10 mouse cellular contexts compared by ENCODE assay signal in genomic region chr5:135524660-135525560, GRCm38 (mm10). TPM values are rescaled to one million over a fixed set of nuclear protein-coding genes. Genes with fewer than 3 reads are reported as not detected.
DNase-seq lines count a peak whose midpoint lies in the region; ATAC-seq and TF ChIP-seq lines count a peak whose summit lies in the region.
"Had no signal": no experiment of that assay in that cellular context is flagged by ENCODE, and none has a peak within 500 bp of the region (broad histone marks: within the 10 kb centered on the region; RNA-seq: fewer than 3 reads in every experiment).

No protein-coding gene starts in this region.

- no peak overlapping the region for H3K9ac ChIP-seq in heart, postnatal 0 days (replicated peaks; ENCODE audit: low read depth, low read length)
- H3K9ac ChIP-seq in midbrain, embryonic 13.5 days (replicated peaks): no peak overlapping the region

- H3K36me3 ChIP-seq in heart, postnatal 0 days (replicated peaks; ENCODE audit: control insufficient read depth, insufficient read depth, low read length): no peaks in the 10 kb centered on the region
- H3K36me3 ChIP-seq in midbrain, embryonic 13.5 days: no peaks in the 10 kb centered on the region

- ATAC-seq in heart, postnatal 0 days (ENCODE audit: insufficient read depth, low read depth): peak; percentile 31; the same call in 1 of the 2 replicates
- ATAC-seq in midbrain, embryonic 13.5 days: no peak

- H3K4me2 ChIP-seq in heart, postnatal 0 days (ENCODE audit: low read depth, low read length): peak overlapping the region; percentile 20; the same call in 1 of the 2 replicates
- no peak overlapping the region for H3K4me2 ChIP-seq in midbrain, embryonic 13.5 days (replicated peaks)

- WGBS in heart, postnatal 0 days: 13% methylated on average over 11 of the region's 11 CpGs
- WGBS in midbrain, embryonic 13.5 days: 87% methylated on average over 11 of the region's 11 CpGs

- H3K27me3 ChIP-seq in heart, postnatal 0 days (ENCODE audit: control insufficient read depth, insufficient read depth, low read length): no peaks in the 10 kb centered on the region
- H3K27me3 ChIP-seq in midbrain, embryonic 13.5 days: no peaks in the 10 kb centered on the region

- intact Hi-C loops in left cerebral cortex, adult 2 months (cut with DNase I): no loop called here
- intact Hi-C loops in gastrocnemius, postnatal 14 days (cut with DNase I; ENCODE audit: low total_unique reads): no loop called here

- H3K9me3 ChIP-seq in heart, postnatal 0 days (replicated peaks; ENCODE audit: control insufficient read depth, low read length): no peaks in the 10 kb centered on the region
- H3K9me3 ChIP-seq in midbrain, embryonic 13.5 days: no peaks in the 10 kb centered on the region; the same call in 1 of the 2 replicates

- peaks cover 39% of the 10 kb centered on the region for H3K4me1 ChIP-seq in heart, postnatal 0 days (ENCODE audit: control insufficient read depth, insufficient read depth)
- no peaks in the 10 kb centered on the region for H3K4me1 ChIP-seq in midbrain, embryonic 13.5 days (replicated peaks)

- DNase-seq in left cerebral cortex, adult 2 months (ENCODE audit: extremely low spot score in 1 of 2, low spot score in 2 of 2): no peak
- DNase-seq in left cerebral cortex, adult 11 months (ENCODE audit: low spot score): no peak
- peak; percentile 24 for DNase-seq in gastrocnemius, postnatal 14 days
- DNase-seq in heart, postnatal 0 days (ENCODE audit: low spot score): peak; percentile 35
- DNase-seq in lung, postnatal 36 days: peak; percentile 49
- no peak for DNase-seq in thymus, adult 18-20 months
- DNase-seq in retina, embryonic 14.5 days (ENCODE audit: low spot score): no peak
- DNase-seq: liver had no signal

- peak overlapping the region; percentile 60 for H3K27ac ChIP-seq in left cerebral cortex, adult 2 months
- peak overlapping the region; percentile 79 for H3K27ac ChIP-seq in heart, postnatal 0 days (ENCODE audit: low read depth)
- no peak overlapping the region for H3K27ac ChIP-seq in midbrain, embryonic 13.5 days

- TF ChIP-seq EP300 in heart, postnatal 0 days (IDR thresholded peaks at IDR 0.05; ENCODE audit: low read depth): no peak; the same call in 1 of the 2 replicates

- H3K4me3 ChIP-seq in left cerebral cortex, adult 2 months: no peak overlapping the region
- H3K4me3 ChIP-seq in heart, postnatal 0 days (ENCODE audit: low read depth, low read length): no peak overlapping the region
- H3K4me3 ChIP-seq in midbrain, embryonic 13.5 days (replicated peaks): no peak overlapping the region

- TF ChIP-seq CTCF in left cerebral cortex, adult 2 months (IDR thresholded peaks at IDR 0.05): no peak
- no peak for TF ChIP-seq CTCF in heart, postnatal 0 days (IDR thresholded peaks at IDR 0.05; ENCODE audit: low read depth)

RNA-seq across cellular contexts. Expression of gene Hip1, which starts 20.0 kb away (rescaled TPM):
- total RNA-seq in left cerebral cortex, adult 2 months (2021): 10 to 100 TPM; 48.7 to 51.9 TPM
- total RNA-seq in gastrocnemius, postnatal 14 days (2021): 10 to 100 TPM; 54.1 to 58.9 TPM
- total RNA-seq in heart, postnatal 0 days (2014; rRNA removed; ENCODE audit: low replicate concordance): 41.0 and 47.2 TPM in 2 replicates
- polyA plus RNA-seq in heart, postnatal 0 days (2015; fragmentation: Nextera tagmentation; extraction: Ambion mirVana): 9.8 and 10.1 TPM in 2 replicates
- polyA plus RNA-seq in midbrain, embryonic 13.5 days (2015; fragmentation: Nextera tagmentation; extraction: Ambion mirVana): 38.9 and 40.9 TPM in 2 replicates

RNA-seq across cellular contexts. Expression of gene Ccl26, which starts 38.5 kb away (rescaled TPM):
- total RNA-seq in left cerebral cortex, adult 2 months (2021): not detected
- not detected for total RNA-seq in gastrocnemius, postnatal 14 days (2021)
- not detected in 2 replicates for total RNA-seq in heart, postnatal 0 days (2014; rRNA removed; ENCODE audit: low replicate concordance)
- polyA plus RNA-seq in heart, postnatal 0 days (2015; fragmentation: Nextera tagmentation; extraction: Ambion mirVana): not detected in 2 replicates
- polyA plus RNA-seq in midbrain, embryonic 13.5 days (2015; fragmentation: Nextera tagmentation; extraction: Ambion mirVana): not detected in 2 replicates
- total RNA-seq: neutrophil, adult 5-6 weeks had no signal

RNA-seq across cellular contexts. Expression of gene Ccl24, which starts 47.9 kb away (rescaled TPM):
- total RNA-seq in left cerebral cortex, adult 2 months (2021): under 1 TPM in 1 of 2 experiments, not detected in 1; 0.68 TPM
- total RNA-seq in gastrocnemius, postnatal 14 days (2021): 1 to 10 TPM; 1.1 to 1.7 TPM
- total RNA-seq in heart, postnatal 0 days (2014; rRNA removed; ENCODE audit: low replicate concordance): not detected in 2 replicates
- polyA plus RNA-seq in heart, postnatal 0 days (2015; fragmentation: Nextera tagmentation; extraction: Ambion mirVana): 0.45 and 0.82 TPM in 2 replicates
- 2.0 and 3.7 TPM in 2 replicates for polyA plus RNA-seq in midbrain, embryonic 13.5 days (2015; fragmentation: Nextera tagmentation; extraction: Ambion mirVana)
- total RNA-seq: neutrophil, adult 5-6 weeks had no signal

Comparison
In these comparisons a context has a peak if more than half of its experiments do, and no peak if none do; other contexts are left out.
1. DNase-seq: peak in gastrocnemius, postnatal 14 days (single experiment), heart, postnatal 0 days (single experiment) and lung, postnatal 36 days (single experiment); none in left cerebral cortex, adult 2 months (0 of 2), left cerebral cortex, adult 11 months (single experiment), thymus, adult 18-20 months (0 of 2) and retina, embryonic 14.5 days (single experiment).